Mouse (Mus musculus) forebrain, postnatal 0 days (tissue): ENCODE measurements at regions not wholly inside any gene's neighbourhood (a gene's known extent, or its start where the extent isn't known, plus 50 kb on each side); places are given as distances from the start of the nearest gene placed in this dataset.

ENCODE experiments used
- ATAC-seq: fragments of 200-750 bp; cut with Nextera tagmentation; 2 replicates; pipeline ENCODE4 v1.8.0; 2017; ENCODE audit warnings: mild to moderate bottlenecking, moderate library complexity
- DNase-seq: peaks from one replicate; pipeline ENCODE4 v3.0.0-alpha.2; 2015
- H3K27ac ChIP-seq: fragments of 300-500 bp; sonication (generic); 2 replicates; pipeline ENCODE4 v1.5.1; 2014; ENCODE audit warnings: low read depth, mild to moderate bottlenecking, antibody characterized with exemption, low read length, moderate library complexity, mixed read lengths
- H3K27me3 ChIP-seq: fragments of 300-500 bp; sonication (generic); 2 replicates; pipeline ENCODE4 v1.6.1; 2014; ENCODE audit warnings: mild to moderate bottlenecking, low read length, mixed read lengths; ENCODE audit not compliant: insufficient read depth
- H3K36me3 ChIP-seq: fragments of 300-500 bp; sonication (generic); 2 replicates; pipeline ENCODE4 v1.6.1; 2014; ENCODE audit warnings: mild to moderate bottlenecking, moderate library complexity; ENCODE audit not compliant: insufficient read depth
- H3K4me1 ChIP-seq: fragments of 300-500 bp; sonication (generic); 2 replicates; pipeline ENCODE4 v1.6.1; 2014; ENCODE audit warnings: antibody characterized with exemption; ENCODE audit not compliant: insufficient read depth
- H3K4me2 ChIP-seq: fragments of 300-500 bp; sonication (generic); 2 replicates; pipeline ENCODE4 v1.6.1; 2014; ENCODE audit warnings: low read depth, mild to moderate bottlenecking, moderate library complexity
- H3K4me3 ChIP-seq: fragments of 300-500 bp; sonication (generic); 2 replicates; pipeline ENCODE4 v1.5.1; 2014; ENCODE audit warnings: low read depth, low read length, mixed read lengths
- H3K9ac ChIP-seq: fragments of 300-500 bp; sonication (generic); 2 replicates; pipeline ENCODE4 v1.6.1; 2014; ENCODE audit warnings: mild to moderate bottlenecking
- H3K9me3 ChIP-seq: fragments of 300-500 bp; sonication (generic); 2 replicates; pipeline ENCODE4 v1.6.1; 2016; ENCODE audit warnings: low read length
- CTCF ChIP-seq: sonication (generic); IDR thresholded peaks from 2 replicates; pipeline ENCODE4 v1.5.1; 2016; ENCODE audit warnings: antibody characterized with exemption, control low read depth, low read depth
- WGBS: fragments of 180-500 bp; shearing (Covaris S2); extraction: QIAGEN DNeasy Blood & Tissue Kit; methylation state at CpG from one replicate; pipeline ENCODE4 v1.1.7; 2014; 5-methylcytosine and 5-hydroxymethylcytosine counted together

DNA sequence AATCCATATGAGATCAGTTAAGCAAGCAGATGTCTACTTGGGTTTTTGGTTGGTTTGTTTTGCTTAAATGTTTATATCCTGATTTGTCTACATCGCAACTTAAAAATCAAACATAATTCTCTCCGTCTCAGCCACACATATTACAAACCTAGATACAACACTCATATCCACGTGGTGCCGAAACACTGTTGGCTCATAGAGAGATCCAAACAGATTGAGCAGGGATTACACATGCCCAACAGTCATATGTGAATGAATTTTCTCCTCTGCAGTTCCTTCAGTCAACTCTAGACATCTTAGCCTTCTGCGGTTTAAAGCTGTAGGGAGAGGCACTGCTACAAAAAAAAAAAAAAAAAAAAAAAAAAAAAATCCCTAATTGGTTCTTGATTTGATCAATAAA, 64.4 kb upstream of the Clint1 start:
- Histone ChIP-seq H3K4me2 (no peak overlapping the region), H3K27ac (no peak overlapping the region), H3K36me3 (no peaks in the 10 kb centered on the region), H3K9ac (no peak overlapping the region), H3K9me3 (no peaks in the 10 kb centered on the region), H3K4me1 (no peaks in the 10 kb centered on the region), H3K4me3 (no peak overlapping the region), H3K27me3 (no peaks in the 10 kb centered on the region)
- 74% methylated on average over 5 of the region's 5 CpGs for WGBS
- DNase-seq (peak; percentile 71), ATAC-seq (peak; percentile 89)
- TF ChIP-seq CTCF, result no peak

DNA sequence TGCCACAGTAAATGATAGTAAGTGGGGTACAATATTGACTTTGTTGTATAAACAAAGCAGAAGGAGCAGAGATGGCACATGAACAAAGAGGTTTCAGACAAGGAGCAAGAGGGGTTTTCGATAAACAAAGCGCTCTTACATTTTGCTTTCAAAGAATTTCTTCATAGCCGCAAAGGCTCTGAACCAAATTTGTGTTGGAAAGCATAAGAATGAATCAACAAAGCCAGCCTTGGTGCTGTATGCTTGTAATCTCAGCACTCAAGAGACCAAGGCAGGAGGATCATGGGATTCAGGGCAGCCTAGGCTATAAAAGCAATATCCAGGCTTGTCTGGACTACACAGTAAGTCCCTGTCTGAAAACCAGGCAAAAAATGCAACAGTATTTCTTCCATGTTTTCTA, 62.0 kb upstream of the Clint1 start:
- no peak overlapping the region for H3K9ac ChIP-seq
- no peaks in the 10 kb centered on the region for H3K9me3 ChIP-seq
- H3K27ac ChIP-seq, result no peak overlapping the region
- DNase-seq (no peak), ATAC-seq (no peak)
- H3K27me3 ChIP-seq, result no peaks in the 10 kb centered on the region
- no peak overlapping the region for H3K4me3 ChIP-seq
- no peak overlapping the region for H3K4me2 ChIP-seq
- no peaks in the 10 kb centered on the region for H3K36me3 ChIP-seq
- no peaks in the 10 kb centered on the region for H3K4me1 ChIP-seq
- no peak for TF ChIP-seq CTCF
- WGBS, result 75% methylated on average over 3 of the region's 3 CpGs

DNA sequence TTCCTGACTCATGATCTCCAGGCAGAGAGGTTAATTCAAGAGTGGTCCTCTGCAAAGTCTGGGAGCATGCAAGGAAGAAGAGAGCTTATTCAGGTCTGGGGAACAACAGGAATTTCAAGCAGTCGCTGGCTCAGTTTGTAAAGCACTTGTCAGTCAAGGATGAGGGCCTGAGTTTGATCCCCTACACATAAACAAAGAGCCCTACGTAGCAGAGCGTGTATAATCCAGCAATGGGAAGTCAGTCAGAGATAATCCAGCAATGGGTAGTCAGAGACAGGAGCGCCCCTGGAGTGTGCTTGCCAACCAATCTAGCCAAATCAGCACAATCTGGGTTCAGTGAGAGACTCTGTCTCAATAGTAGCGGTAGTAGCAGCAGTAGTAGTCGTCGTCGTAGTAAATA, 61.3 kb upstream of the Clint1 start:
- Histone ChIP-seq H3K27me3 (no peaks in the 10 kb centered on the region), H3K4me2 (no peak overlapping the region), H3K4me3 (no peak overlapping the region), H3K27ac (no peak overlapping the region), H3K9ac (no peak overlapping the region), H3K36me3 (no peaks in the 10 kb centered on the region), H3K9me3 (no peaks in the 10 kb centered on the region), H3K4me1 (no peaks in the 10 kb centered on the region)
- DNase-seq, result no peak
- no peak for ATAC-seq
- 56% methylated on average over 8 of the region's 8 CpGs for WGBS
- no peak for TF ChIP-seq CTCF

DNA sequence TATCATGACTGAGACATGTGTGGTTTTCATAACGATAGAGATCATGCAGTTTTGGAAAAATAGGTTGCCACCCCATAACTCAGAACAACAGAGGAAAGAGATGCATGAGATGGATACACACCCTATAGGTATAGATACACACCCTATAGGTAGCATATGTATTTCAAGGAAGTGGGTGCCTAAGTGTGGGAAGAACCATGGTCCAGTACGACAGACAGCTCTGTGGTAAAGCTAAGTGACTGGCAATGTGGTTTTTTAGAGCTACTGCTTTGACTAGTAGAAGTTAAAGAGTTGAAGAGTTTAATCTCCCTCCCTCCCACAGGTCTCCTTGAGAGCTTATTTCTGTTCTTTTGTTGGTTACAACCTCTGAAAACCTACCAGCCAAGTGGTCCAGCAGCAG, 60.2 kb upstream of the Clint1 start:
- 96% methylated on average over 2 of the region's 2 CpGs for WGBS
- no peaks in the 10 kb centered on the region for H3K9me3 ChIP-seq
- no peak overlapping the region for H3K9ac ChIP-seq
- no peaks in the 10 kb centered on the region for H3K36me3 ChIP-seq
- no peaks in the 10 kb centered on the region for H3K27me3 ChIP-seq
- no peaks in the 10 kb centered on the region for H3K4me1 ChIP-seq
- ATAC-seq (no peak), DNase-seq (no peak)
- H3K27ac ChIP-seq, result no peak overlapping the region
- no peak for TF ChIP-seq CTCF
- H3K4me2 ChIP-seq, result no peak overlapping the region
- no peak overlapping the region for H3K4me3 ChIP-seq

DNA sequence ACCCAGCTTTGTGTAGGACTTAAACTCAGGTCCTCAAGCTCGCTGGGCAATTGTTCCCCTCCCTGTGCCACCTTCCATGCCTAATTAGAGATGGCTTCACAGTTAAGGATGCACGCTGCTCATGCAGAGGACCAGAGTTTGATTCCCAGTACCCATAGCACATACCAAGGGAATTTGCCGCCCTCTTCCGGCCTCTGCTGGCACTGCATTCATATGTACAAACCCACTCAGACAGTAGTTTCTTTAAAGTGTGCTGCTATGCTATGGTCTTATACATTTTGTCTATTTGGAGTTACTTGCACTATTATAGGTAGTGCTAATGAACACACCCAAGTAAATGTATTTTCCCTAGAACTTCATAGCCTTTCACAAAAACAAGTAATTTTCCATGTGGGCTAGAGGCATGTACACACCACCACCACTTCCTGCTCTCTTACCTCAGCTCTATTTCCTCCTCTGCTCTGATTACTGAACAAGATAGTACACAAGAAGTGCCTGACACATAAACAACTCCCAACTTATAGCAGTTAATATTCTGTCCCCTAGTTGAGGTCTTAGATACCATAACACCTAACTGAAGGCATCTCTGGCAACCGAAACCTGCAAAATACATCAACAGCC, 57.4 kb upstream of the Clint1 start:
- H3K4me2 ChIP-seq, result no peak overlapping the region
- H3K9ac ChIP-seq, result no peak overlapping the region
- no peaks in the 10 kb centered on the region for H3K36me3 ChIP-seq
- 81% methylated on average over 5 of the region's 5 CpGs for WGBS
- H3K9me3 ChIP-seq, result no peaks in the 10 kb centered on the region
- no peak overlapping the region for H3K4me3 ChIP-seq
- H3K4me1 ChIP-seq, result no peaks in the 10 kb centered on the region
- TF ChIP-seq CTCF, result no peak; the same call in 1 of the 2 replicates
- peaks cover 5% of the 10 kb centered on the region for H3K27me3 ChIP-seq
- ATAC-seq (no peak), DNase-seq (no peak)
- H3K27ac ChIP-seq, result no peak overlapping the region

DNA sequence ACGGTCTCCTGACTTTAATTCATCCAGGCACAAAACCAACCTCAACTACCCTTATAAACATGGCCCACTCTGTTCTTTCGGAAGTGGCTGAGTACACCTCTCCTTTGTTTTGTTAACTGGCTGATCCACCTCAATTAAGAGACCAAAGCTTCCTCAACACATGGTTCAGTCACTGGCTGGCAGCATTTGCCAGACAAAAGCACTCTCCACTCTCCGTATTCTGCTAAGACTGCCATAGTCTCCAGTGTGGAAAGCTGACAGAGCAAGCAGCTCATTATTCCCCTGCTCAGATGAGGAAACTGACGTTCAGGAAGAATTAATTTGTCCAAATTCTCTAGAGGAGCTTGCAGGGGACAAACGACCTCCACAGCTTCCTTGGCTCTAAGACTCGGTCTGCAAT, 56.5 kb upstream of the Clint1 start:
- WGBS, result 19% methylated on average over 6 of the region's 6 CpGs
- no peaks in the 10 kb centered on the region for H3K9me3 ChIP-seq
- TF ChIP-seq CTCF, result no peak
- no peak overlapping the region for H3K4me3 ChIP-seq
- H3K4me1 ChIP-seq, result no peaks in the 10 kb centered on the region
- H3K27ac ChIP-seq, result no peak overlapping the region
- DNase-seq, result no peak
- H3K4me2 ChIP-seq, result no peak overlapping the region
- ATAC-seq, result no peak
- peaks cover 7% of the 10 kb centered on the region for H3K27me3 ChIP-seq
- no peak overlapping the region for H3K9ac ChIP-seq
- H3K36me3 ChIP-seq, result no peaks in the 10 kb centered on the region

DNA sequence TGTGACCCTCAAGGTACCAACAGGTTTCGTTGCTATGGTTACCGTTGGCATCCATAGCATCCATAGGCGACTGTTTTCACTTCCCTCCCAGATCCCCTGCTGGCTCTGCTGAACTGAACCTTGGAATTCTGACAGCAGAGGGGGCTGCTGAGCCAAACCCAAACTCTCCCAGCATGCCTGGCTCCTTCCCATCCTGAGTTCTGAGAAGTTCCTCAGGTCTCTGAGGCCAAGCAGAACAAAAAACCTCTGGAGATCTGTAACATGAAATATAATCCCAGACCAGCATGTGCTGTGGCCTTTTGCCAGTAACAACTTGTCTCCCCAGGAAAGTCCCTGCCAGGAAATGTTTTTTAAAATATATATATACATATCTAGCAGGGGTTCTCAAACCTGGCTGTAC, 56.1 kb upstream of the Clint1 start:
- ATAC-seq, result no peak
- Histone ChIP-seq H3K27ac (no peak overlapping the region), H3K4me2 (no peak overlapping the region), H3K4me1 (no peaks in the 10 kb centered on the region), H3K9me3 (no peaks in the 10 kb centered on the region), H3K36me3 (no peaks in the 10 kb centered on the region), H3K4me3 (no peak overlapping the region), H3K27me3 (peaks cover 7% of the 10 kb centered on the region), H3K9ac (no peak overlapping the region)
- DNase-seq, result peak; percentile 35
- WGBS, result 11% methylated on average over 3 of the region's 3 CpGs
- TF ChIP-seq CTCF, result peak; percentile 58
